Mouse (Mus musculus): ENCODE measurements around the gene Tspo2.

The Tspo2 gene

GRCm38 (mm10) chr17:48451753-48452444, 577 bp upstream of the Tspo2 start:
- no peak for ATAC-seq (ENCODE audit: insufficient number of reproducible peaks, low FRiP score, low TSS enrichment)

- ATAC-seq (ENCODE audit: insufficient number of reproducible peaks, low FRiP score, low TSS enrichment), result no peak
These were observed 513 bp downstream of the Tspo2 start for GRCm38 (mm10) chr17:48450666-48451352.

- ATAC-seq (ENCODE audit: insufficient number of reproducible peaks, low FRiP score, low TSS enrichment), result no peak
These were observed 3.6 kb downstream of the Tspo2 start for GRCm38 (mm10) chr17:48447675-48448074.

GRCm38 (mm10) chr17:48443542-48444145, 7.7 kb downstream of the Tspo2 start:
- no peak for ATAC-seq (ENCODE audit: insufficient number of reproducible peaks, low FRiP score, low TSS enrichment)

GRCm38 (mm10) chr17:48442745-48443457, 8.4 kb downstream of the Tspo2 start:
- ATAC-seq (ENCODE audit: insufficient number of reproducible peaks, low FRiP score, low TSS enrichment), result no peak

- no peak for ATAC-seq (ENCODE audit: insufficient number of reproducible peaks, low FRiP score, low TSS enrichment)
These were observed 13.9 kb downstream of the Tspo2 start for GRCm38 (mm10) chr17:48437421-48437911.

GRCm38 (mm10) chr17:48436487-48436886, 14.8 kb downstream of the Tspo2 start:
- no peak for ATAC-seq (ENCODE audit: insufficient number of reproducible peaks, low FRiP score, low TSS enrichment)

GRCm38 (mm10) chr17:48434479-48434878, 16.8 kb downstream of the Tspo2 start:
- no peak for ATAC-seq (ENCODE audit: insufficient number of reproducible peaks, low FRiP score, low TSS enrichment)

- no peak for ATAC-seq (ENCODE audit: insufficient number of reproducible peaks, low FRiP score, low TSS enrichment)
These were observed 17.5 kb downstream of the Tspo2 start for GRCm38 (mm10) chr17:48433689-48434330.

GRCm38 (mm10) chr17:48433006-48433655, 18.2 kb downstream of the Tspo2 start:
- ATAC-seq (ENCODE audit: insufficient number of reproducible peaks, low FRiP score, low TSS enrichment), result no peak

- no peak for ATAC-seq (ENCODE audit: insufficient number of reproducible peaks, low FRiP score, low TSS enrichment)
These were observed 19.0 kb downstream of the Tspo2 start, which contains the start of gene Apobec2 for GRCm38 (mm10) chr17:48432158-48432980. Gene Apobec2, minus strand, starts transcription at chr17:48432930.

- no peak for ATAC-seq (ENCODE audit: insufficient number of reproducible peaks, low FRiP score, low TSS enrichment)
These were observed 20.3 kb downstream of the Tspo2 start for GRCm38 (mm10) chr17:48431054-48431453.

- no peak for ATAC-seq (ENCODE audit: insufficient number of reproducible peaks, low FRiP score, low TSS enrichment)
These were observed 20.9 kb downstream of the Tspo2 start for GRCm38 (mm10) chr17:48430394-48430793.

- no peak for ATAC-seq (ENCODE audit: insufficient number of reproducible peaks, low FRiP score, low TSS enrichment)
These were observed 23.3 kb downstream of the Tspo2 start for GRCm38 (mm10) chr17:48427852-48428530.

- no peak for ATAC-seq (ENCODE audit: insufficient number of reproducible peaks, low FRiP score, low TSS enrichment)
These were observed 24.2 kb downstream of the Tspo2 start for GRCm38 (mm10) chr17:48426991-48427750.

GRCm38 (mm10) chr17:48425823-48426612, 25.3 kb downstream of the Tspo2 start:
- no peak for ATAC-seq (ENCODE audit: insufficient number of reproducible peaks, low FRiP score, low TSS enrichment)

- no peak for ATAC-seq (ENCODE audit: insufficient number of reproducible peaks, low FRiP score, low TSS enrichment)
These were observed 27.1 kb downstream of the Tspo2 start for GRCm38 (mm10) chr17:48424237-48424636.

All from cerebellum, adult (tissue).